Mouse (Mus musculus) lung, postnatal 0 days (tissue): Measurements from ENCODE around the gene Slc26a8. TPM values are rescaled to one million over a fixed set of nuclear protein-coding genes. Genes with fewer than 3 reads are reported as not detected.
A peak's percentile ranks its signal among the peaks of the same experiment; 100 is the strongest.

Experiments
- ATAC-seq: fragments of 200-750 bp; cut with Nextera tagmentation; 2 replicates; pipeline ENCODE4 v1.8.0; 2017; ENCODE audit warnings: moderate library complexity
- DNase-seq: peaks from one replicate; pipeline ENCODE4 v3.0.0-alpha.2; 2016; ENCODE audit warnings: low spot score
- H3K27ac ChIP-seq: fragments of 300-500 bp; sonication (generic); 2 replicates; pipeline ENCODE4 v1.5.1; 2014; ENCODE audit warnings: antibody characterized with exemption, mild to moderate bottlenecking, low read length, mixed read lengths
- H3K27me3 ChIP-seq: fragments of 300-500 bp; sonication (generic); replicated peaks from 2 replicates; pipeline ENCODE4 v1.6.1; 2014; ENCODE audit warnings: low read length, mixed read lengths; ENCODE audit not compliant: insufficient read depth
- H3K36me3 ChIP-seq: fragments of 300-500 bp; sonication (generic); 2 replicates; pipeline ENCODE4 v1.6.1; 2014; ENCODE audit warnings: low read length, mixed read lengths; ENCODE audit not compliant: insufficient read depth
- H3K4me1 ChIP-seq: fragments of 300-500 bp; sonication (generic); 2 replicates; pipeline ENCODE4 v1.6.1; 2014; ENCODE audit warnings: antibody characterized with exemption, low read depth, low read length, mixed read lengths; ENCODE audit not compliant: insufficient read depth
- H3K4me2 ChIP-seq: fragments of 300-500 bp; sonication (generic); replicated peaks from 2 replicates; pipeline ENCODE4 v1.6.1; 2014; ENCODE audit warnings: low read depth, mild to moderate bottlenecking, low read length, moderate library complexity, mixed read lengths
- H3K4me3 ChIP-seq: fragments of 300-500 bp; sonication (generic); 2 replicates; pipeline ENCODE4 v1.5.1; 2014; ENCODE audit warnings: low read depth, low read length
- H3K9ac ChIP-seq: fragments of 300-500 bp; sonication (generic); replicated peaks from 2 replicates; pipeline ENCODE4 v1.6.1; 2014; ENCODE audit warnings: low read depth, mild to moderate bottlenecking
- H3K9me3 ChIP-seq: fragments of 300-500 bp; sonication (generic); 2 replicates; pipeline ENCODE4 v1.6.1; 2016; ENCODE audit warnings: low read length, mixed read lengths
- CTCF ChIP-seq: IDR thresholded peaks from 2 replicates; pipeline ENCODE4 v1.5.1; 2016; ENCODE audit warnings: antibody characterized with exemption, mild to moderate bottlenecking
- EP300 ChIP-seq: IDR thresholded peaks from 2 replicates; pipeline ENCODE4 v1.6.1; 2016; ENCODE audit warnings: antibody characterized with exemption, mild to moderate bottlenecking, control low read depth
- WGBS: fragments of 180-500 bp; shearing (Covaris S2); extraction: QIAGEN DNeasy Blood & Tissue Kit; methylation state at CpG from one replicate; pipeline ENCODE4 v1.1.7; 2014; 5-methylcytosine and 5-hydroxymethylcytosine counted together
- polyA plus RNA-seq: library from polyadenylated mRNA; unstranded; fragments of >200 nt; fragmentation: Nextera tagmentation; extraction: Ambion mirVana; gene quantifications from 2 replicates; pipeline ENCODE4 v1.2.1, GENCODE M21; 2015

Gene Slc26a8
- polyA plus RNA-seq, 1 experiment from 2014 or later, result 0.60 TPM

DNA sequence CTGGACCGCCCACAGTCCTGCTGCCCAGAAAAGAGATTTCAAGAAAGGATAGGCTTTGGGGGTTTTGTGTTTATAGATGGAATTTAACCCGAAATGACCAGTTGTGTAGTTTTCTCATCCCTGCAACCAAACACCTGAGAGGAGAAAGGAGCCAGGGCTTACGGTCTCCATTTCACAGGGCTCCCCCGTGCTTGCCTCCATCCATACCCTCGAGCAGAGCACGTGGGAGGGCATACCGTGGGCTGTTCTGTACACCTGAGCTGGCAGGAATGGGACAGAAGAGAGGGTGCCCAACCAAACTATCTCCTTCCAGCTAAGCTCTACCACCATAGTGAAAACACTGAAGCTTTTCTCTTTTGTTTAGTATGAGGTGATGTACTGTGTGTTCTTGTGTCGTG is 20.3 kb upstream of the Slc26a8 start:
- H3K4me2 ChIP-seq, result no peak overlapping the region
- H3K9ac ChIP-seq, result no peak overlapping the region
- H3K4me3 ChIP-seq, result no peak overlapping the region
- no peaks in the 10 kb centered on the region for H3K36me3 ChIP-seq
- ATAC-seq (no peak), DNase-seq (no peak)
- no peaks in the 10 kb centered on the region for H3K9me3 ChIP-seq
- H3K27ac ChIP-seq, result no peak overlapping the region
- 85% methylated on average over 8 of the region's 8 CpGs for WGBS
- H3K4me1 ChIP-seq, result peaks cover 10% of the 10 kb centered on the region; the same call in 1 of the 2 replicates
- no peaks in the 10 kb centered on the region for H3K27me3 ChIP-seq
- TF ChIP-seq EP300 (no peak), CTCF (no peak)

DNA sequence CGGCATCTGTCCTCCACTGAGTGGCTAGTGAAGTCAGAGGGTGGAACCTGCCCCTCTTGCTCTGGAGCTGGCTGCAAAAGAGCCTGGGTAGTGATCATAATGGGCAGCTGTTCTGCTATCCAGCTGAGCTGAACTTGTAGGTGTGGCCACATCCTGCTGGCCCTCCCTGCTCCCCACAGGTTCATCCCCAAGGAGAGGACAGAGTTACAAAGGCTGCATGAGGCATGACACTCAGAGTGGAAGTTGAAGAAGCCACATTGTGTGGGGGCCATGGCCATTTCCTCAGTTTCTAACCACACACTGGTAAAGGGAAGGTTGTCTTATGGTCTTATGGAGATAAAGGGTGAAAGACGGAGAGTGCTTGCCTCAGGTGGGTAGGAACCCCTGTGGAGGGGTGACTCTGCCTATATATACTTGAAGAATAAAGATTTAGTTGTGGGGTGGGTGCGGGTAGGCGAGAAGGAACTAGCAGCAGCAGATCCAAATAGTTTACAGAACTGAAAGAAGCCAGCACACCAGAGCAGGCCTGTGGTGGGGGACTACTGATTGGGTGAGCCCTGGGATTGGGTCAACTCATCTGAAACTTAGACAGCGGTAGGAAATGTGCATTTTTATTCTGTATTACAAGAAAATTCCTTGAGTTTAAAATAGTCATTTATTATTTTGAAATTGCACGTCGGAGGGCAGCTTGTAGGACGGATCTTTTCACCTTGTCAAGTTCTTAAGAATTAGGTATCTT is 19.7 kb upstream of the Slc26a8 start:
- peak overlapping the region; percentile 16; the same call in 1 of the 2 replicates for H3K27ac ChIP-seq
- no peak for ATAC-seq
- TF ChIP-seq EP300, result no peak
- no peak for TF ChIP-seq CTCF

DNA sequence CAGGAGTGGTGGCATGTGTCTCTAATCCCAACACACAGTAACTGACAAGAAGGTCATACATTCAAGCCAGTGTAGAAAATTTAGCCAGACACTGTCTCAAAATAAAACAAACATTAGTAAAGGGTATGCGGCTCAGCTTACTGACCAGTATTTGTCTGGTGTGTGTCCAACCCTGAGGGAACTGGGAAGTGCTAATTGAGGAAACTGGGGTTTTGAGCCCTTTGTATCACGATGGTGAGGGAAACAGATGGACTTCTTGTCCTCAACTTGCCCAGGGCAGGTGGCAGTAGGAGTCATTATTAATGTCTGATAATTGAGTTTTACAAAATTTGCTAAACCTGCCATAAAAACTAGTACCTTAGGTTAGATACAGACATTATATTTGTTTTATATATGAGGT is 19.0 kb upstream of the Slc26a8 start:
- Histone ChIP-seq H3K9me3 (no peaks in the 10 kb centered on the region), H3K9ac (no peak overlapping the region), H3K4me1 (peaks cover 12% of the 10 kb centered on the region; the same call in 1 of the 2 replicates), H3K27me3 (no peaks in the 10 kb centered on the region), H3K27ac (no peak overlapping the region), H3K36me3 (no peaks in the 10 kb centered on the region), H3K4me2 (no peak overlapping the region), H3K4me3 (no peak overlapping the region)
- TF ChIP-seq CTCF (no peak), EP300 (no peak)
- WGBS, result 17% methylated on average over 2 of the region's 2 CpGs
- no peak for ATAC-seq
- peak; percentile 8 for DNase-seq

More for the DNA sequence above, 19.7 kb upstream of the Slc26a8 start:
- 87% methylated on average over 8 of the region's 8 CpGs for WGBS
- Histone ChIP-seq H3K4me3 (no peak overlapping the region), H3K27me3 (no peaks in the 10 kb centered on the region), H3K9ac (no peak overlapping the region), H3K4me1 (peaks cover 12% of the 10 kb centered on the region; the same call in 1 of the 2 replicates), H3K4me2 (no peak overlapping the region), H3K36me3 (no peaks in the 10 kb centered on the region), H3K9me3 (no peaks in the 10 kb centered on the region)
- DNase-seq, result peak; percentile 10

DNA sequence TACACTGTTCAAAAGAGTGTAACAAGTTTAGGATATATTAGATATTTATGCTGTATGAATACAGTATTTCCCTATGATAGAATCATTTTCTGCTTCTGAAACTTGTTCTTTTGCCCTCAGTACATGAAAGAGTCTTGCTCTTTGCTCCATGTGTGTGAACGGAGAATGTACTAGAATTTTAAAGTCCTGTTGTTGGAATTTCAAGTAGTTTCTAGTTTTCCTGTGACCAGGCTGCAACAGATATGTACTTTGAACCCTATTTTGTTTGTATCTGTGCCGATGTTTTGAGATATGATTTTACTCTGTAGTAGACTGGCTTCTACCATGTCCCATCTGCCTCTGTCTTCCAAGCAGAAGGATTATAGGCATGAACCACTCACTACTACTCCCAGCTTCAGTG is 17.8 kb upstream of the Slc26a8 start:
- 59% methylated on average over 2 of the region's 2 CpGs for WGBS
- H3K36me3 ChIP-seq, result no peaks in the 10 kb centered on the region
- TF ChIP-seq EP300 (no peak), CTCF (no peak)
- H3K27me3 ChIP-seq, result no peaks in the 10 kb centered on the region
- ATAC-seq, result no peak
- H3K4me3 ChIP-seq, result no peak overlapping the region
- no peak overlapping the region for H3K4me2 ChIP-seq
- no peaks in the 10 kb centered on the region for H3K9me3 ChIP-seq
- DNase-seq, result peak; percentile 10
- H3K4me1 ChIP-seq, result peaks cover 12% of the 10 kb centered on the region; the same call in 1 of the 2 replicates
- no peak overlapping the region for H3K27ac ChIP-seq
- no peak overlapping the region for H3K9ac ChIP-seq

DNA sequence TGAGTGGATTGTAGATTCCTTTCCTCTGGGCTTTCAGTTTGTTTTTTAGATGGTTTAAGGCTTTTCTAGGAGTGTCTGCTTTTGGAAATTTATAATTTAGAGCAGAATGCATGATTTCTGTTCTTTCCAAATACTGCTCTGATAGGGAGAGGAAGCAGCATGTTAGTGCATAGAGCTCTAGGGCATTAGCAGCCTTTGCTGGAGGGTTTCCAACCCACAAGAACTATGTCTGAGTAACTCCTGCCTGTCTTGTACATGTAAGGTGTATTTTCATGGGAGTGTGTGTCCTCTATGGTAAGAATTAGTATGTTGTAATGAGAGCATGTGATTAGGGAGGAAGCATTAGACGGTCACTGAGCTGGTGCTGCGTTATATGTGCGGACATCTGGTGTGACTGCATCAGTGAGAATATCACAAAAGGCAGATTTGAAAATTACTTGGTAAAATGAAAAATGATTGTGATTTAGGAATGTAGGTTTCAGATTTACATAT is 17.1 kb upstream of the Slc26a8 start:
- no peak overlapping the region for H3K27ac ChIP-seq
- TF ChIP-seq CTCF, result no peak
- TF ChIP-seq EP300, result no peak
- 82% methylated on average over 3 of the region's 3 CpGs for WGBS
- peaks cover 12% of the 10 kb centered on the region; the same call in 1 of the 2 replicates for H3K4me1 ChIP-seq
- H3K4me2 ChIP-seq, result no peak overlapping the region
- no peak for ATAC-seq
- no peaks in the 10 kb centered on the region for H3K27me3 ChIP-seq
- no peak overlapping the region for H3K4me3 ChIP-seq
- no peaks in the 10 kb centered on the region for H3K36me3 ChIP-seq
- peak; percentile 5 for DNase-seq
- H3K9me3 ChIP-seq, result no peaks in the 10 kb centered on the region
- H3K9ac ChIP-seq, result no peak overlapping the region

DNA sequence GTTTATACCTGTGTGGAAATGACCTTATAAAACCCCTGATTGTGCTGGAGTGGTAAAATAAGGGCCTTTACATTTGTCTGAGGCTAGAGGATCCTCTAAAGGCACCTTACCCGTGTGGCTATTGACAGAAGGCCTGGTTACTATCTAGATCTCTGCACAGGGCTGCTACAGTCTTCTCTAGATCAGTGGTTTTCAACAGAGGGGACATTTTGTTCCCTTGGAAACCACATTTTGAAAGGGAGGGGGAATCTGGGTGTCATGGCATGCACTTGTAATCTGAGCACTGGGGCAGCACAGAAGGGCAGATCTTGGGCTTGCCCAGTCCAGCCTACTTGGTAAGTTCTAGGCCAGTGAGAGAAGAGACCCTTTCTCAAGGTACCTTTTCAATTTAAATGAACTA is 16.7 kb upstream of the Slc26a8 start:
- WGBS, result 35% methylated on average over 1 of the region's 1 CpGs

More for the DNA sequence above, 16.7 kb upstream of the Slc26a8 start:
- Histone ChIP-seq H3K4me3 (no peak overlapping the region), H3K9me3 (no peaks in the 10 kb centered on the region), H3K36me3 (no peaks in the 10 kb centered on the region), H3K4me2 (no peak overlapping the region), H3K27ac (peak overlapping the region; percentile 15; the same call in 1 of the 2 replicates), H3K27me3 (no peaks in the 10 kb centered on the region), H3K9ac (no peak overlapping the region), H3K4me1 (peaks cover 12% of the 10 kb centered on the region; the same call in 1 of the 2 replicates)
- ATAC-seq (peak; percentile 29; the same call in 1 of the 2 replicates), DNase-seq (peak; percentile 9)
- TF ChIP-seq CTCF (no peak), EP300 (no peak)
